ENCODE assay signal across 9 mouse cellular contexts in the genomic region with DNA sequence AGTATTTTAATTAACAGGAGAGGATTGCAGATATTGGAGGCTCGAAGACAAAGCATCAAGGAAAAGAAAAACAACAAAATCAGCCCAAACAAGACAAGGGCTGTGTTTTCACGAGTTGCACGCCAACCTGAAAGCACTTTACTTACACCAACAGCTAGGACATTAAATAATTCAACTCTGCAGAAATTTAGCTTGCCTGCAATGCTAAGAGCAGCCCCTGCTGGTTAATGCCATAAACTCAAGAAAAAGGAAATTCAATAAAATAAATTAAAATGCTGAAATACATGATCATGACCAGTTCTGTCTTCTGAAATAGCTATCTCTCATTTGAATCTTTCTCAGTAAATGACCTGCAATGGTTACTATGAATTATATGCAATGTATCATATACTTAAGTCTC.
A peak's percentile ranks its signal among the peaks of the same experiment; 100 is the strongest.
DNase-seq lines count a peak whose midpoint lies in the region; ATAC-seq and TF ChIP-seq lines count a peak whose summit lies in the region.
"Had no signal": no experiment of that assay in that cellular context is flagged by ENCODE, and none has a peak within 500 bp of the region (broad histone marks: within the 10 kb centered on the region; RNA-seq: fewer than 3 reads in every experiment).

No protein-coding gene starts in this region.

- TF ChIP-seq CTCF in hindbrain, postnatal 0 days (IDR thresholded peaks at IDR 0.05; ENCODE audit: low read depth), result peak; percentile 70
- TF ChIP-seq CTCF in liver, postnatal 0 days (IDR thresholded peaks at IDR 0.05; ENCODE audit: low read depth), result peak; percentile 41
- TF ChIP-seq CTCF in Patski (IDR thresholded peaks at IDR 0.05), result peak; percentile 65

- no peak overlapping the region for H3K4me2 ChIP-seq in hindbrain, postnatal 0 days (ENCODE audit: low read depth, low read length)
- no peak overlapping the region for H3K4me2 ChIP-seq in liver, postnatal 0 days (ENCODE audit: low read depth, low read length)
- no peak overlapping the region for H3K4me2 ChIP-seq in forebrain, embryonic 16.5 days (ENCODE audit: low read length)
- H3K4me2 ChIP-seq: limb, embryonic 13.5 days had no signal

- POLR2A ChIA-PET in Patski (lab: Charles Lee), result no interaction called here

- 46% methylated on average over 3 of the region's 3 CpGs for WGBS in hindbrain, postnatal 0 days
- WGBS in hindbrain, embryonic 10.5 days, result 67% methylated on average over 3 of the region's 3 CpGs
- WGBS in liver, postnatal 0 days (ENCODE audit: insufficient replicate concordance), result 41% methylated on average over 3 of the region's 3 CpGs
- WGBS in forebrain, embryonic 16.5 days, result 31% methylated on average over 3 of the region's 3 CpGs

- H3K9me3 ChIP-seq in hindbrain, postnatal 0 days (ENCODE audit: low read length), result no peaks in the 10 kb centered on the region
- no peaks in the 10 kb centered on the region for H3K9me3 ChIP-seq in hindbrain, embryonic 10.5 days
- H3K9me3 ChIP-seq in liver, postnatal 0 days (ENCODE audit: low read length), result no peaks in the 10 kb centered on the region
- no peaks in the 10 kb centered on the region for H3K9me3 ChIP-seq in forebrain, embryonic 16.5 days (ENCODE audit: control insufficient read depth, low read length)
- H3K9me3 ChIP-seq: limb, embryonic 13.5 days had no signal

- no peaks in the 10 kb centered on the region for H3K4me1 ChIP-seq in hindbrain, postnatal 0 days (ENCODE audit: insufficient read depth, low read length)
- H3K4me1 ChIP-seq in hindbrain, embryonic 10.5 days (replicated peaks), result no peaks in the 10 kb centered on the region
- no peaks in the 10 kb centered on the region for H3K4me1 ChIP-seq in liver, postnatal 0 days (ENCODE audit: insufficient read depth)
- H3K4me1 ChIP-seq in forebrain, embryonic 16.5 days (replicated peaks; ENCODE audit: control insufficient read depth, insufficient read depth, low read length), result no peaks in the 10 kb centered on the region; the same call in 1 of the 2 replicates
- H3K4me1 ChIP-seq: limb, embryonic 13.5 days had no signal

- peak; percentile 60 for DNase-seq in hindbrain, postnatal 0 days (ENCODE audit: low spot score)
- DNase-seq in hindbrain, embryonic 10.5 days (ENCODE audit: low spot score), result no peak
- DNase-seq in liver, postnatal 0 days, result no peak
- DNase-seq in liver (no peak), Patski (ENCODE audit: low read depth, low spot score) (no peak)
- no peak for DNase-seq in urinary bladder, adult 18-20 months (ENCODE audit: low spot score in 2 of 2)
- DNase-seq: cerebellum, postnatal 36 days had no signal

- no peak for TF ChIP-seq EP300 in liver, postnatal 0 days (IDR thresholded peaks at IDR 0.05; ENCODE audit: low read depth)

- in situ Hi-C loops in Patski (cut with MboI; ENCODE audit: low pct_unique_long_range_greater_than_20kb), result no loop called here

- no peak overlapping the region for H3K27ac ChIP-seq in hindbrain, postnatal 0 days
- no peak overlapping the region for H3K27ac ChIP-seq in hindbrain, embryonic 10.5 days
- H3K27ac ChIP-seq in liver, postnatal 0 days (ENCODE audit: low read depth), result no peak overlapping the region
- no peak overlapping the region for H3K27ac ChIP-seq in forebrain, embryonic 16.5 days (ENCODE audit: low read length)
- H3K27ac ChIP-seq: limb, embryonic 13.5 days had no signal

- no peak overlapping the region for H3K9ac ChIP-seq in hindbrain, postnatal 0 days (replicated peaks; ENCODE audit: low read length)
- no peak overlapping the region for H3K9ac ChIP-seq in liver, postnatal 0 days (replicated peaks)
- no peak overlapping the region for H3K9ac ChIP-seq in forebrain, embryonic 16.5 days (replicated peaks; ENCODE audit: low read depth, low read length)
- H3K9ac ChIP-seq: limb, embryonic 13.5 days had no signal

- CTCF ChIA-PET in Patski (lab: Charles Lee), result interaction anchor here (1.1 kb wide), 1 partner anchor 70 kb away, joined by 3 read pairs; no protein-coding TSS in a partner anchor

- ATAC-seq in hindbrain, postnatal 0 days, result no peak
- no peak for ATAC-seq in liver, postnatal 0 days
- ATAC-seq in Patski, result no peak
- peak; percentile 61; the same call in 1 of the 2 replicates for ATAC-seq in forebrain, embryonic 16.5 days

- H3K4me3 ChIP-seq in hindbrain, postnatal 0 days (ENCODE audit: low read length), result no peak overlapping the region
- H3K4me3 ChIP-seq in hindbrain, embryonic 10.5 days, result no peak overlapping the region
- H3K4me3 ChIP-seq in liver, postnatal 0 days (ENCODE audit: low read depth, low read length), result no peak overlapping the region
- H3K4me3 ChIP-seq in forebrain, embryonic 16.5 days (replicated peaks; ENCODE audit: low read length), result no peak overlapping the region
- H3K4me3 ChIP-seq: limb, embryonic 13.5 days had no signal

- no peaks in the 10 kb centered on the region for H3K36me3 ChIP-seq in hindbrain, postnatal 0 days (ENCODE audit: insufficient read depth, low read length)
- no peaks in the 10 kb centered on the region for H3K36me3 ChIP-seq in hindbrain, embryonic 10.5 days
- H3K36me3 ChIP-seq in liver, postnatal 0 days (replicated peaks; ENCODE audit: insufficient read depth, low read length), result no peaks in the 10 kb centered on the region
- no peaks in the 10 kb centered on the region for H3K36me3 ChIP-seq in forebrain, embryonic 16.5 days (ENCODE audit: control insufficient read depth, insufficient read depth)
- H3K36me3 ChIP-seq: limb, embryonic 13.5 days had no signal

- no peaks in the 10 kb centered on the region for H3K27me3 ChIP-seq in hindbrain, postnatal 0 days (ENCODE audit: insufficient read depth, low read length)
- no peaks in the 10 kb centered on the region for H3K27me3 ChIP-seq in hindbrain, embryonic 10.5 days (ENCODE audit: insufficient read depth, poor library complexity, severe bottlenecking)
- no peaks in the 10 kb centered on the region for H3K27me3 ChIP-seq in liver, postnatal 0 days (ENCODE audit: insufficient read depth, low read length)
- no peaks in the 10 kb centered on the region for H3K27me3 ChIP-seq in Patski
- no peaks in the 10 kb centered on the region for H3K27me3 ChIP-seq in forebrain, embryonic 16.5 days (replicated peaks; ENCODE audit: control insufficient read depth, insufficient read depth, low read length)
- H3K27me3 ChIP-seq: limb, embryonic 13.5 days had no signal
